Mouse (Mus musculus) lung, postnatal 0 days (tissue): ENCODE measurements around the gene Frat2.

Experiments used
- CTCF ChIP-seq: IDR thresholded peaks from 2 replicates; pipeline ENCODE4 v1.5.1; 2016; ENCODE audit warnings: antibody characterized with exemption, mild to moderate bottlenecking
- EP300 ChIP-seq: IDR thresholded peaks from 2 replicates; pipeline ENCODE4 v1.6.1; 2016; ENCODE audit warnings: antibody characterized with exemption, mild to moderate bottlenecking, control low read depth

GRCm38 (mm10) chr19:41888191-41888590 is 40.3 kb upstream of the Frat2 start:
- TF ChIP-seq EP300 (no peak), CTCF (no peak)
